Mouse (Mus musculus) CH12.LX (cell line): Measurements from ENCODE around the gene Kcnn1. TPM values are rescaled to one million over a fixed set of nuclear protein-coding genes. Genes with fewer than 3 reads are reported as not detected.

Source experiments
- DNase-seq: peaks from one replicate; pipeline ENCODE4 v3.0.0-alpha.2; 2013; ENCODE audit errors: extremely low read depth
- H3K27ac ChIP-seq: 2 replicates; pipeline ENCODE4 v1.5.1; 2012; ENCODE audit warnings: low read depth, mild to moderate bottlenecking, control low read depth, moderate library complexity; ENCODE audit not compliant: insufficient read depth
- H3K27me3 ChIP-seq: replicated peaks from 2 replicates; pipeline ENCODE3; 2012; ENCODE audit warnings: inconsistent platforms
- H3K36me3 ChIP-seq, 2 experiments: replicated peaks in 1 of 2; 2 replicates each; pipeline versions ENCODE3 to v1.6.1; 2012; ENCODE audit warnings: inconsistent platforms in 1 of 2, low read length in 1 of 2, mild to moderate bottlenecking in 1 of 2, mixed read lengths in 1 of 2, moderate library complexity in 1 of 2; ENCODE audit not compliant: control insufficient read depth in 1 of 2, insufficient read depth in 1 of 2
- H3K4me1 ChIP-seq, 2 experiments: 2 replicates each; pipeline ENCODE4 v1.6.1; 2012; ENCODE audit warnings: inconsistent platforms in 1 of 2, moderate library complexity in 1 of 2; ENCODE audit not compliant: insufficient read depth in 2 of 2, control insufficient read depth in 1 of 2
- H3K4me2 ChIP-seq: 2 replicates; pipeline ENCODE4 v1.6.1; 2012; ENCODE audit warnings: low read depth, mild to moderate bottlenecking, control low read depth; ENCODE audit not compliant: poor library complexity, insufficient read depth, severe bottlenecking
- H3K4me3 ChIP-seq, 3 experiments: fragments of 150-350 bp in 1 of 3; sonication (generic) in 1 of 3; replicated peaks in 1 of 3; 2 replicates each; pipeline versions ENCODE3 to v1.5.1; 2011 to 2012; ENCODE audit warnings: low read depth in 2 of 3, low read length in 2 of 3, mild to moderate bottlenecking in 2 of 3, moderate library complexity in 2 of 3, control low read depth in 1 of 3, improper control_type of control experiment in 1 of 3, inconsistent platforms in 1 of 3, mixed read lengths in 1 of 3; ENCODE audit not compliant: poor library complexity in 1 of 3
- H3K79me2 ChIP-seq: replicated peaks from 2 replicates; pipeline ENCODE4 v1.6.1; 2012; ENCODE audit warnings: mild to moderate bottlenecking, moderate library complexity; ENCODE audit not compliant: control insufficient read depth, poor library complexity, insufficient read depth, severe bottlenecking; ENCODE audit errors: extremely low read depth
- H3K9ac ChIP-seq: 2 replicates; pipeline ENCODE4 v1.6.1; 2012; ENCODE audit warnings: low read depth, mild to moderate bottlenecking, control low read depth, moderate library complexity; ENCODE audit not compliant: insufficient read depth
- H3K9me3 ChIP-seq: replicated peaks from 2 replicates; pipeline ENCODE3; 2012; ENCODE audit warnings: low read length, inconsistent platforms, mixed read lengths
- BHLHE40 ChIP-seq: IDR thresholded peaks from 2 replicates; pipeline ENCODE4 v1.6.1; 2011; ENCODE audit warnings: mild to moderate bottlenecking, low read depth, low read length, improper control_type of control experiment
- CHD1 ChIP-seq: IDR thresholded peaks from 2 replicates; pipeline ENCODE4 v1.6.1; 2012; ENCODE audit warnings: low read depth, low read length, improper control_type of control experiment, inconsistent platforms
- CHD2 ChIP-seq: IDR thresholded peaks from 2 replicates; pipeline ENCODE4 v1.6.1; 2011; ENCODE audit warnings: low read length, improper control_type of control experiment
- E2F4 ChIP-seq: IDR thresholded peaks from 2 replicates; pipeline ENCODE4 v1.6.1; 2011; ENCODE audit warnings: low read depth, low read length, improper control_type of control experiment; ENCODE audit not compliant: insufficient replicate concordance
- ELF1 ChIP-seq: IDR thresholded peaks from 2 replicates; pipeline ENCODE4 v1.6.1; 2014; ENCODE audit warnings: low read depth, mild to moderate bottlenecking, inconsistent platforms, low read length, improper control_type of control experiment
- EP300 ChIP-seq: IDR thresholded peaks from 2 replicates; pipeline ENCODE4 v1.6.1; 2011; ENCODE audit warnings: low read length, improper control_type of control experiment
- ETS1 ChIP-seq: conservative IDR thresholded peaks from 2 replicates; pipeline ENCODE4 v1.6.1; 2012; ENCODE audit warnings: low read depth, mild to moderate bottlenecking, inconsistent platforms, low read length, improper control_type of control experiment, moderate library complexity
- IRF4 ChIP-seq: IDR thresholded peaks from 2 replicates; pipeline ENCODE4 v1.6.1; 2014; ENCODE audit warnings: low read depth, mild to moderate bottlenecking, inconsistent platforms, low read length, improper control_type of control experiment
- JUN ChIP-seq: IDR thresholded peaks from 2 replicates; pipeline ENCODE4 v1.6.1; 2011; ENCODE audit warnings: low read depth, mild to moderate bottlenecking, low read length, improper control_type of control experiment, moderate library complexity; ENCODE audit not compliant: insufficient read depth
- JUND ChIP-seq: conservative IDR thresholded peaks from 2 replicates; pipeline ENCODE4 v1.6.1; 2011; ENCODE audit warnings: low read depth, low read length, improper control_type of control experiment
- MAFK ChIP-seq: IDR thresholded peaks from 2 replicates; pipeline ENCODE4 v1.6.1; 2011; ENCODE audit warnings: low read length, improper control_type of control experiment; ENCODE audit not compliant: insufficient replicate concordance
- MAZ ChIP-seq: IDR thresholded peaks from 2 replicates; pipeline ENCODE4 v1.6.1; 2012; ENCODE audit warnings: low read depth, mild to moderate bottlenecking, inconsistent platforms, low read length, improper control_type of control experiment, moderate library complexity
- MYC ChIP-seq: IDR thresholded peaks from 2 replicates; pipeline ENCODE4 v1.6.1; 2011; ENCODE audit warnings: low read depth, mild to moderate bottlenecking, improper control_type of control experiment, low read length
- RAD21 ChIP-seq: IDR thresholded peaks from 2 replicates; pipeline ENCODE4 v1.6.1; 2011; ENCODE audit warnings: low read depth, mild to moderate bottlenecking, low read length, improper control_type of control experiment, moderate library complexity
- RCOR1 ChIP-seq: conservative IDR thresholded peaks from 2 replicates; pipeline ENCODE4 v1.6.1; 2012; ENCODE audit warnings: low read depth, mild to moderate bottlenecking, inconsistent platforms, low read length, improper control_type of control experiment
- SIN3A ChIP-seq: IDR thresholded peaks from 2 replicates; pipeline ENCODE4 v1.6.1; 2012; ENCODE audit warnings: low read length, improper control_type of control experiment, inconsistent platforms
- UBTF ChIP-seq: IDR thresholded peaks from 2 replicates; pipeline ENCODE4 v1.6.1; 2012; ENCODE audit warnings: low read depth, mild to moderate bottlenecking, inconsistent platforms, low read length, improper control_type of control experiment, moderate library complexity
- ZMIZ1 ChIP-seq: IDR thresholded peaks from 2 replicates; pipeline ENCODE4 v1.6.1; 2012; ENCODE audit warnings: low read depth, mild to moderate bottlenecking, inconsistent platforms, low read length, improper control_type of control experiment
- ZNF384 ChIP-seq: IDR thresholded peaks from 2 replicates; pipeline ENCODE4 v1.6.1; 2012; ENCODE audit warnings: low read depth, low read length, improper control_type of control experiment, inconsistent platforms
- dilution Hi-C: fragments of 300-500 bp; cut with MboI; formaldehyde crosslinking; loops from 2 replicates; pipeline ENCODE4 v1.14.3; 2020; ENCODE audit warnings: low sequenced_read_pairs; ENCODE audit not compliant: extremely low pct_unique_long_range_greater_than_20kb, extremely low pct_ligation_motif_present
- in situ Hi-C: fragments of 300-500 bp; cut with MboI; formaldehyde crosslinking; loops from 3 replicates; pipeline ENCODE4 v1.14.3; 2019; ENCODE audit warnings: low sequenced_read_pairs, low pct_ligation_motif_present, low pct_unique_long_range_greater_than_20kb, mixed read lengths
- polyA plus RNA-seq: library from polyadenylated mRNA; unstranded; fragments of >175 nt; gene quantifications from 2 replicates; pipeline ENCODE4 v1.2.1, GENCODE M21; 2012; ENCODE audit warnings: low read depth; ENCODE audit not compliant: insufficient read length
- total RNA-seq, 2 experiments: library from RNA; depleted of rRNA; stranded (reverse); fragments of 300-350 nt in 1 of 2; fragments of >200 nt in 1 of 2; gene quantifications; 2 replicates each; pipeline ENCODE4 v1.2.3; 2012 to 2014

Kcnn1 gene
- total and polyA plus RNA-seq, 3 experiments = 0.21 TPM; not detected in 2

GRCm38 (mm10) chr8:70833520-70833919 is 29.5 kb downstream of the Kcnn1 start:
- Histone ChIP-seq H3K79me2 (no peaks in the 10 kb centered on the region), H3K9ac (no peak overlapping the region), H3K4me2 (no peak overlapping the region), H3K36me3 (peaks cover 12 to 27% of the 10 kb centered on the region in 2 experiments), H3K4me1 (peaks cover 14 to 23% of the 10 kb centered on the region in 2 experiments), H3K27me3 (no peaks in the 10 kb centered on the region), H3K27ac (no peak overlapping the region), H3K9me3 (no peaks in the 10 kb centered on the region), H3K4me3 (peak overlapping the region in 1 of 3 experiments; percentile 17)
- no peak for DNase-seq
- TF ChIP-seq MYC (no peak), RAD21 (no peak), MAFK (no peak), BHLHE40 (no peak), RCOR1 (no peak), EP300 (no peak), CHD1 (no peak), ETS1 (no peak), UBTF (no peak), E2F4 (no peak), JUN (no peak), JUND (no peak), MAZ (no peak), ZMIZ1 (no peak)
- dilution Hi-C loops = no loop called here
- in situ Hi-C loops = no loop called here

- DNase-seq = peak; percentile 55
- in situ Hi-C loops (no loop called here), dilution Hi-C loops (no loop called here)
- Histone ChIP-seq H3K4me3 (peak overlapping the region in 1 of 3 experiments; percentile 17), H3K4me1 (peaks cover 13 to 21% of the 10 kb centered on the region in 2 experiments), H3K4me2 (no peak overlapping the region), H3K9me3 (no peaks in the 10 kb centered on the region), H3K27me3 (no peaks in the 10 kb centered on the region), H3K27ac (no peak overlapping the region), H3K9ac (no peak overlapping the region), H3K79me2 (no peaks in the 10 kb centered on the region), H3K36me3 (peaks cover 12 to 27% of the 10 kb centered on the region in 2 experiments)
- TF ChIP-seq JUN (no peak), ZNF384 (no peak), SIN3A (0 out of 2 replicates have a peak, but pooled peaks have one; percentile 35), ELF1 (peak; percentile 61; the same call in 1 of the 2 replicates), IRF4 (no peak), CHD2 (peak; percentile 59; the same call in 1 of the 2 replicates), ETS1 (peak; percentile 33; the same call in 1 of the 2 replicates)
Measured at GRCm38 (mm10) chr8:70833018-70833482, 30.0 kb downstream of the Kcnn1 start.
